Mouse (Mus musculus) C2C12 (cell line): ENCODE measurements around the gene Lrrc25. TPM values are rescaled to one million over a fixed set of nuclear protein-coding genes. Genes with fewer than 3 reads are reported as not detected.
"Not testable (repeated sequence)": the region's sequence is repeated elsewhere in the genome, so short reads cannot be mapped to it uniquely, and the experiment has no call there.

Experiments
- H3K27me3 ChIP-seq: one replicate; pipeline ENCODE4 v1.6.1; 2011; ENCODE audit not compliant: control insufficient read depth, insufficient read depth, insufficient read length
- H3K36me3 ChIP-seq: one replicate; pipeline ENCODE4 v1.6.1; 2011; ENCODE audit not compliant: control insufficient read depth, insufficient read depth
- H3K4me3 ChIP-seq: one replicate; pipeline ENCODE4 v1.5.1; 2011; ENCODE audit warnings: mild to moderate bottlenecking, control low read depth; ENCODE audit not compliant: poor library complexity, insufficient read depth, severe bottlenecking
- H3K79me2 ChIP-seq: one replicate; pipeline ENCODE4 v1.6.1; 2011; ENCODE audit not compliant: control insufficient read depth, insufficient read depth
- H3K79me3 ChIP-seq: one replicate; pipeline ENCODE4 v1.6.1; 2011; ENCODE audit warnings: low read depth, control low read depth
- H3ac ChIP-seq: one replicate; pipeline ENCODE3; 2011; ENCODE audit warnings: low read depth; ENCODE audit not compliant: control insufficient read depth, insufficient read length
- CEBPB ChIP-seq: IDR thresholded peaks from one replicate; pipeline ENCODE4 v1.6.1; 2011; ENCODE audit warnings: low read depth, mild to moderate bottlenecking, control low read depth, moderate library complexity
- CTCF ChIP-seq: IDR thresholded peaks from one replicate; pipeline ENCODE4 v1.5.1; 2011; ENCODE audit not compliant: control insufficient read depth, insufficient read depth, insufficient read length
- FOSL1 ChIP-seq: IDR thresholded peaks from one replicate; pipeline ENCODE4 v1.8.0; 2011; ENCODE audit warnings: mild to moderate bottlenecking, low read length; ENCODE audit not compliant: poor library complexity, insufficient read depth, severe bottlenecking
- MAX ChIP-seq: IDR thresholded peaks from one replicate; pipeline ENCODE4 v1.6.1; 2011; ENCODE audit warnings: mild to moderate bottlenecking, control low read depth
- MYOD1 ChIP-seq: IDR thresholded peaks from one replicate; pipeline ENCODE4 v1.6.1; 2011; ENCODE audit warnings: low read depth; ENCODE audit not compliant: control insufficient read depth, insufficient read length
- MYOG ChIP-seq: IDR thresholded peaks from one replicate; pipeline ENCODE4 v1.6.1; 2011; ENCODE audit not compliant: control insufficient read depth, insufficient read length; ENCODE audit errors: extremely low read depth
- USF1 ChIP-seq: IDR thresholded peaks from one replicate; pipeline ENCODE4 v1.6.1; 2011; ENCODE audit warnings: low read depth, mild to moderate bottlenecking, control low read depth, moderate library complexity
- polyA plus RNA-seq: library from polyadenylated mRNA; unstranded; fragments of >200 nt; fragmentation: generic; extraction: Trizol; gene quantifications from one replicate; pipeline ENCODE4 v1.2.1, GENCODE M21; 2012; ENCODE audit warnings: missing spikeins

Lrrc25 gene
- polyA plus RNA-seq, 1 experiment, result not detected

- H3K36me3 ChIP-seq, result peaks cover 53% of the 10 kb centered on the region
Measured at GRCm38 (mm10) chr8:70583476-70584387, 32.2 kb upstream of the Lrrc25 start.

GRCm38 (mm10) chr8:70584606-70585257 lies 31.2 kb upstream of the Lrrc25 start:
- Histone ChIP-seq H3ac (no peak overlapping the region), H3K79me2 (no peaks in the 10 kb centered on the region), H3K4me3 (no peak overlapping the region), H3K27me3 (no peaks in the 10 kb centered on the region), H3K36me3 (peaks cover 47% of the 10 kb centered on the region), H3K79me3 (no peaks in the 10 kb centered on the region)
- TF ChIP-seq USF1 (no peak), MYOD1 (no peak), CEBPB (no peak), MYOG (no peak), CTCF (no peak), FOSL1 (no peak), MAX (no peak)

More at GRCm38 (mm10) chr8:70583476-70584387, 32.2 kb upstream of the Lrrc25 start:
- H3K79me2 ChIP-seq, result no peaks in the 10 kb centered on the region
- TF ChIP-seq MYOG (no peak), CEBPB (no peak), MYOD1 (no peak), FOSL1 (no peak), USF1 (no peak), MAX (no peak), CTCF (no peak)
- no peak overlapping the region for H3K4me3 ChIP-seq
- H3K27me3 ChIP-seq, result no peaks in the 10 kb centered on the region
- H3ac ChIP-seq, result no peak overlapping the region
- H3K79me3 ChIP-seq, result no peaks in the 10 kb centered on the region

- TF ChIP-seq FOSL1 (no peak), CTCF (peak; percentile 62)
- H3K36me3 ChIP-seq, result peaks cover 44% of the 10 kb centered on the region
- H3K27me3 ChIP-seq, result no peaks in the 10 kb centered on the region
- no peaks in the 10 kb centered on the region for H3K79me2 ChIP-seq
- H3K4me3 ChIP-seq, result no peak overlapping the region
- H3ac ChIP-seq, result no peak overlapping the region
- no peaks in the 10 kb centered on the region for H3K79me3 ChIP-seq
Measured at GRCm38 (mm10) chr8:70585258-70585652, 30.7 kb upstream of the Lrrc25 start.

- H3K79me2 ChIP-seq, H3ac ChIP-seq, H3K4me3 ChIP-seq, H3K79me3 ChIP-seq, H3K27me3 ChIP-seq: not testable (repeated sequence)
- peaks cover 45% of the 10 kb centered on the region for H3K36me3 ChIP-seq
Measured at GRCm38 (mm10) chr8:70587955-70588354, 28.0 kb upstream of the Lrrc25 start.

GRCm38 (mm10) chr8:70591569-70591968 lies 24.4 kb upstream of the Lrrc25 start:
- H3K4me3 ChIP-seq, result no peak overlapping the region
- peaks cover 1% of the 10 kb centered on the region for H3K79me3 ChIP-seq
- no peaks in the 10 kb centered on the region for H3K27me3 ChIP-seq
- H3ac ChIP-seq, result no peak overlapping the region
- no peaks in the 10 kb centered on the region for H3K79me2 ChIP-seq
- TF ChIP-seq MYOG, result no peak
- no peak for TF ChIP-seq USF1
- no peak for TF ChIP-seq CEBPB
- no peak for TF ChIP-seq MAX
- TF ChIP-seq CTCF, result no peak
- TF ChIP-seq FOSL1, result no peak
- no peak for TF ChIP-seq MYOD1
- peaks cover 39% of the 10 kb centered on the region for H3K36me3 ChIP-seq

GRCm38 (mm10) chr8:70593173-70593572 lies 22.8 kb upstream of the Lrrc25 start:
- H3K4me3 ChIP-seq, result no peak overlapping the region
- H3K79me3 ChIP-seq, result peaks cover 1% of the 10 kb centered on the region
- peaks cover 42% of the 10 kb centered on the region for H3K36me3 ChIP-seq
- TF ChIP-seq CEBPB (no peak), USF1 (no peak), CTCF (no peak), MYOD1 (no peak), MAX (no peak), MYOG (no peak)
- no peak overlapping the region for H3ac ChIP-seq
- no peaks in the 10 kb centered on the region for H3K79me2 ChIP-seq
- H3K27me3 ChIP-seq, result no peaks in the 10 kb centered on the region
